Mouse (Mus musculus): ENCODE measurements around the gene Map2k2. TPM values are rescaled to one million over a fixed set of nuclear protein-coding genes. Genes with fewer than 3 reads are reported as not detected.
"Not testable (repeated sequence)": the region's sequence is repeated elsewhere in the genome, so short reads cannot be mapped to it uniquely, and the experiment has no call there.

Map2k2 gene
- total and polyA plus RNA-seq, 3 experiments: 67.2 to 127 (median 120) TPM

GRCm38 (mm10) chr10:81179451-81180342 lies 74.0 kb downstream of the Map2k2 start (continued):
- TF ChIP-seq ZC3H11A (IDR thresholded peaks at IDR 0.05; ENCODE audit: low read depth, low read length) (no peak), MXI1 (IDR thresholded peaks at IDR 0.05; ENCODE audit: low read depth, low read length) (no peak)

- dilution Hi-C loops (cut with MboI; ENCODE audit: extremely low pct_ligation_motif_present, extremely low pct_unique_long_range_greater_than_20kb, low sequenced_read_pairs): no loop called here
- Histone ChIP-seq H3K4me2 (ENCODE audit: insufficient read depth, low read depth, poor library complexity, severe bottlenecking) (no peak overlapping the region), H3K4me3 (replicated peaks in 1 of 3; ENCODE audit: low read depth in 2 of 3, low read length in 2 of 3, poor library complexity in 1 of 3) (no peak overlapping the region), H3K27ac (ENCODE audit: insufficient read depth, low read depth) (no peak overlapping the region; the same call in 1 of the 2 replicates), H3K36me3 (replicated peaks in 1 of 2; ENCODE audit: control insufficient read depth in 1 of 2, insufficient read depth in 1 of 2, low read length in 1 of 2) (peaks cover 60 to 73% of the 10 kb centered on the region in 2 experiments), H3K79me2 (replicated peaks; ENCODE audit: control insufficient read depth, extremely low read depth, insufficient read depth, poor library complexity, severe bottlenecking) (peaks cover 42% of the 10 kb centered on the region), H3K27me3 (replicated peaks) (no peaks in the 10 kb centered on the region), H3K9ac (ENCODE audit: insufficient read depth, low read depth) (no peak overlapping the region), H3K9me3 (replicated peaks; ENCODE audit: low read length) (no peaks in the 10 kb centered on the region), H3K4me1 (ENCODE audit: control insufficient read depth in 1 of 2, insufficient read depth in 2 of 2) (peaks cover 22 to 50% of the 10 kb centered on the region in 2 experiments)
- in situ Hi-C loops (cut with MboI; ENCODE audit: low pct_ligation_motif_present, low pct_unique_long_range_greater_than_20kb, low sequenced_read_pairs): no loop called here
- DNase-seq (ENCODE audit: extremely low read depth): no peak
- TF ChIP-seq BHLHE40 (IDR thresholded peaks at IDR 0.05; ENCODE audit: low read depth, low read length) (no peak), RCOR1 (conservative IDR thresholded peaks at IDR 0.05; ENCODE audit: low read depth, low read length) (no peak), ZNF384 (IDR thresholded peaks at IDR 0.05; ENCODE audit: low read depth, low read length) (no peak), JUND (conservative IDR thresholded peaks at IDR 0.05; ENCODE audit: low read depth, low read length) (no peak), IRF4 (IDR thresholded peaks at IDR 0.05; ENCODE audit: low read depth, low read length) (no peak), POLR2AphosphoS2 (IDR thresholded peaks at IDR 0.05; ENCODE audit: low read depth, low read length) (0 out of 2 replicates have a peak, but pooled peaks have one; percentile 1), MXI1 (IDR thresholded peaks at IDR 0.05; ENCODE audit: low read depth, low read length) (no peak)
Measured at GRCm38 (mm10) chr10:81180946-81181345, 75.2 kb downstream of the Map2k2 start.

- DNase-seq (ENCODE audit: extremely low read depth); in situ Hi-C loops (cut with MboI; ENCODE audit: low pct_ligation_motif_present, low pct_unique_long_range_greater_than_20kb, low sequenced_read_pairs); H3K9ac ChIP-seq (ENCODE audit: insufficient read depth, low read depth); H3K4me2 ChIP-seq (ENCODE audit: insufficient read depth, low read depth, poor library complexity, severe bottlenecking); H3K9me3 ChIP-seq (replicated peaks; ENCODE audit: low read length); H3K4me3 ChIP-seq (replicated peaks in 1 of 3; ENCODE audit: low read depth in 2 of 3, low read length in 2 of 3, poor library complexity in 1 of 3); dilution Hi-C loops (cut with MboI; ENCODE audit: extremely low pct_ligation_motif_present, extremely low pct_unique_long_range_greater_than_20kb, low sequenced_read_pairs); H3K27me3 ChIP-seq (replicated peaks); H3K27ac ChIP-seq (ENCODE audit: insufficient read depth, low read depth): not testable (repeated sequence)
- peaks cover 22 to 49% of the 10 kb centered on the region in 2 experiments for H3K4me1 ChIP-seq (ENCODE audit: control insufficient read depth in 1 of 2, insufficient read depth in 2 of 2)
- peaks cover 38% of the 10 kb centered on the region for H3K79me2 ChIP-seq (replicated peaks; ENCODE audit: control insufficient read depth, extremely low read depth, insufficient read depth, poor library complexity, severe bottlenecking)
- H3K36me3 ChIP-seq (replicated peaks in 1 of 2; ENCODE audit: control insufficient read depth in 1 of 2, insufficient read depth in 1 of 2, low read length in 1 of 2): peaks cover 66 to 79% of the 10 kb centered on the region in 2 experiments
Measured at GRCm38 (mm10) chr10:81181860-81182259, 76.1 kb downstream of the Map2k2 start.

All from CH12.LX (cell line).